Mouse (Mus musculus): Measurements from ENCODE around the gene Faah. TPM values are rescaled to one million over a fixed set of nuclear protein-coding genes. Genes with fewer than 3 reads are reported as not detected.
A peak's percentile ranks its signal among the peaks of the same experiment; 100 is the strongest.

Gene Faah
- polyA plus RNA-seq, 1 experiment from 2014 or later, result 15.5 TPM

GRCm38 (mm10) chr4:115954656-115955493 is 62.9 kb downstream of the Faah start:
- no peaks in the 10 kb centered on the region for H3K36me3 ChIP-seq (ENCODE audit: control insufficient read depth, insufficient read depth, low read length)
- H3K27ac ChIP-seq (replicated peaks; ENCODE audit: low read depth, low read length), result no peak overlapping the region
- ATAC-seq (ENCODE audit: low FRiP score, low TSS enrichment) (0 out of 2 replicates have a peak, but pooled peaks have one; percentile 29), DNase-seq (peak; percentile 61)
- peak overlapping the region; percentile 18; the same call in 1 of the 2 replicates for H3K4me3 ChIP-seq (replicated peaks; ENCODE audit: low read depth, low read length)
- H3K9me3 ChIP-seq (ENCODE audit: control insufficient read depth, low read length), result no peaks in the 10 kb centered on the region
- peaks cover 30% of the 10 kb centered on the region for H3K27me3 ChIP-seq (ENCODE audit: control insufficient read depth, insufficient read depth, low read length)
- peak overlapping the region; percentile 10; the same call in 1 of the 2 replicates for H3K9ac ChIP-seq (replicated peaks; ENCODE audit: low read length)
- 4% methylated on average over 19 of the region's 19 CpGs for WGBS
- peak overlapping the region; percentile 51 for H3K4me2 ChIP-seq (ENCODE audit: low read length)
- H3K4me1 ChIP-seq (ENCODE audit: control insufficient read depth, insufficient read depth, low read length), result peaks cover 12% of the 10 kb centered on the region

GRCm38 (mm10) chr4:115953559-115953958 is 64.2 kb downstream of the Faah start:
- Histone ChIP-seq H3K9ac (replicated peaks; ENCODE audit: low read length) (no peak overlapping the region), H3K27me3 (ENCODE audit: control insufficient read depth, insufficient read depth, low read length) (peaks cover 30% of the 10 kb centered on the region), H3K9me3 (ENCODE audit: control insufficient read depth, low read length) (no peaks in the 10 kb centered on the region), H3K4me3 (replicated peaks; ENCODE audit: low read depth, low read length) (no peak overlapping the region), H3K4me2 (ENCODE audit: low read length) (no peak overlapping the region), H3K36me3 (ENCODE audit: control insufficient read depth, insufficient read depth, low read length) (no peaks in the 10 kb centered on the region), H3K27ac (replicated peaks; ENCODE audit: low read depth, low read length) (no peak overlapping the region), H3K4me1 (ENCODE audit: control insufficient read depth, insufficient read depth, low read length) (peaks cover 12% of the 10 kb centered on the region)
- DNase-seq, result no peak
- ATAC-seq (ENCODE audit: low FRiP score, low TSS enrichment), result no peak
- 33% methylated on average over 5 of the region's 5 CpGs for WGBS

GRCm38 (mm10) chr4:115952758-115953157 is 65.0 kb downstream of the Faah start:
- Histone ChIP-seq H3K9ac (replicated peaks; ENCODE audit: low read length) (no peak overlapping the region), H3K27me3 (ENCODE audit: control insufficient read depth, insufficient read depth, low read length) (peaks cover 30% of the 10 kb centered on the region), H3K4me1 (ENCODE audit: control insufficient read depth, insufficient read depth, low read length) (peaks cover 12% of the 10 kb centered on the region), H3K36me3 (ENCODE audit: control insufficient read depth, insufficient read depth, low read length) (no peaks in the 10 kb centered on the region), H3K9me3 (ENCODE audit: control insufficient read depth, low read length) (no peaks in the 10 kb centered on the region), H3K4me3 (replicated peaks; ENCODE audit: low read depth, low read length) (no peak overlapping the region), H3K27ac (replicated peaks; ENCODE audit: low read depth, low read length) (no peak overlapping the region), H3K4me2 (ENCODE audit: low read length) (no peak overlapping the region)
- ATAC-seq (ENCODE audit: low FRiP score, low TSS enrichment) (peak; percentile 35; the same call in 1 of the 2 replicates), DNase-seq (peak; percentile 80)
- 16% methylated on average over 6 of the region's 6 CpGs for WGBS

GRCm38 (mm10) chr4:115943669-115944314 is 73.9 kb downstream of the Faah start:
- peaks cover 72% of the 10 kb centered on the region for H3K27me3 ChIP-seq (ENCODE audit: control insufficient read depth, insufficient read depth, low read length)
- no peaks in the 10 kb centered on the region for H3K9me3 ChIP-seq (ENCODE audit: control insufficient read depth, low read length)
- H3K4me1 ChIP-seq (ENCODE audit: control insufficient read depth, insufficient read depth, low read length), result peaks cover 18% of the 10 kb centered on the region
- H3K4me3 ChIP-seq (replicated peaks; ENCODE audit: low read depth, low read length), result peak overlapping the region; percentile 29
- ATAC-seq (ENCODE audit: low FRiP score, low TSS enrichment), result peak; percentile 46; the same call in 1 of the 2 replicates
- H3K9ac ChIP-seq (replicated peaks; ENCODE audit: low read length), result peak overlapping the region; percentile 30
- H3K4me2 ChIP-seq (ENCODE audit: low read length), result peak overlapping the region; percentile 60
- under 1% methylated on average over 41 of the region's 41 CpGs for WGBS
- no peaks in the 10 kb centered on the region for H3K36me3 ChIP-seq (ENCODE audit: control insufficient read depth, insufficient read depth, low read length)
- DNase-seq, result peak; percentile 74
- no peak overlapping the region for H3K27ac ChIP-seq (replicated peaks; ENCODE audit: low read depth, low read length)

- WGBS, result 5% methylated on average over 9 of the region's 9 CpGs
- no peak overlapping the region for H3K27ac ChIP-seq (replicated peaks; ENCODE audit: low read depth, low read length)
- H3K4me1 ChIP-seq (ENCODE audit: control insufficient read depth, insufficient read depth, low read length), result peaks cover 19% of the 10 kb centered on the region
These were observed 76.4 kb downstream of the Faah start for GRCm38 (mm10) chr4:115941242-115941820.

GRCm38 (mm10) chr4:115940681-115941080 is 77.0 kb downstream of the Faah start:
- Histone ChIP-seq H3K4me3 (replicated peaks; ENCODE audit: low read depth, low read length) (no peak overlapping the region), H3K4me2 (ENCODE audit: low read length) (no peak overlapping the region), H3K9ac (replicated peaks; ENCODE audit: low read length) (no peak overlapping the region), H3K27me3 (ENCODE audit: control insufficient read depth, insufficient read depth, low read length) (peaks cover 77% of the 10 kb centered on the region), H3K9me3 (ENCODE audit: control insufficient read depth, low read length) (no peaks in the 10 kb centered on the region), H3K27ac (replicated peaks; ENCODE audit: low read depth, low read length) (no peak overlapping the region), H3K4me1 (ENCODE audit: control insufficient read depth, insufficient read depth, low read length) (peaks cover 25% of the 10 kb centered on the region), H3K36me3 (ENCODE audit: control insufficient read depth, insufficient read depth, low read length) (no peaks in the 10 kb centered on the region)
- ATAC-seq (ENCODE audit: low FRiP score, low TSS enrichment), result no peak
- no peak for DNase-seq
- WGBS, result 16% methylated on average over 3 of the region's 3 CpGs

More at GRCm38 (mm10) chr4:115941242-115941820, 76.4 kb downstream of the Faah start:
- DNase-seq, result peak; percentile 69
- Histone ChIP-seq H3K27me3 (ENCODE audit: control insufficient read depth, insufficient read depth, low read length) (peaks cover 77% of the 10 kb centered on the region), H3K4me2 (ENCODE audit: low read length) (no peak overlapping the region), H3K9ac (replicated peaks; ENCODE audit: low read length) (no peak overlapping the region), H3K9me3 (ENCODE audit: control insufficient read depth, low read length) (no peaks in the 10 kb centered on the region), H3K36me3 (ENCODE audit: control insufficient read depth, insufficient read depth, low read length) (no peaks in the 10 kb centered on the region), H3K4me3 (replicated peaks; ENCODE audit: low read depth, low read length) (no peak overlapping the region)
- ATAC-seq (ENCODE audit: low FRiP score, low TSS enrichment), result no peak

- peak within 1 kb of the TSS; percentile 61 for H3K4me2 ChIP-seq (ENCODE audit: low read length)
- peaks cover 25% of the 10 kb centered on the region for H3K4me1 ChIP-seq (ENCODE audit: control insufficient read depth, insufficient read depth, low read length)
- H3K4me3 ChIP-seq (replicated peaks; ENCODE audit: low read depth, low read length), result peak within 1 kb of the TSS; percentile 35
- ATAC-seq (ENCODE audit: low FRiP score, low TSS enrichment), result peak; percentile 66; the same call in 1 of the 2 replicates
- H3K36me3 ChIP-seq (ENCODE audit: control insufficient read depth, insufficient read depth, low read length), result no peaks in the 10 kb centered on the region
- WGBS, result under 1% methylated on average over 71 of the region's 71 CpGs
- H3K27me3 ChIP-seq (ENCODE audit: control insufficient read depth, insufficient read depth, low read length), result peaks cover 76% of the 10 kb centered on the region
- no peaks in the 10 kb centered on the region for H3K9me3 ChIP-seq (ENCODE audit: control insufficient read depth, low read length)
- peak within 1 kb of the TSS; percentile 37 for H3K9ac ChIP-seq (replicated peaks; ENCODE audit: low read length)
- DNase-seq, result peak; percentile 79
- no peak within 1 kb of the TSS; the same call in 1 of the 2 replicates for H3K27ac ChIP-seq (replicated peaks; ENCODE audit: low read depth, low read length)
These were observed 78.2 kb downstream of the Faah start, which contains the start of gene Dmbx1 for GRCm38 (mm10) chr4:115939295-115940102. TSS of gene Dmbx1 (minus strand) at chr4:115939926.

Data from midbrain, embryonic 14.5 days (tissue).